Mouse (Mus musculus): ENCODE results near the gene Angptl6. TPM values are rescaled to one million over a fixed set of nuclear protein-coding genes. Genes with fewer than 3 reads are reported as not detected.
A peak's percentile ranks its signal among the peaks of the same experiment; 100 is the strongest.

Angptl6 gene
- 7.5 and 8.1 TPM in 2 replicates for polyA plus RNA-seq (2015; fragmentation: Nextera tagmentation; extraction: Ambion mirVana)

GRCm38 (mm10) chr9:20879097-20879792 lies at the start of gene Angptl6:
TSS of gene Angptl6 (minus strand) at chr9:20879727.
- H3K27ac ChIP-seq = peak within 1 kb of the TSS; percentile 95
- no peaks in the 10 kb centered on the region for H3K27me3 ChIP-seq (replicated peaks)
- peak within 1 kb of the TSS; percentile 49 for H3K4me3 ChIP-seq (replicated peaks)
- H3K9me3 ChIP-seq = no peaks in the 10 kb centered on the region
- H3K9ac ChIP-seq = peak within 1 kb of the TSS; percentile 35; the same call in 1 of the 2 replicates
- peaks cover 3% of the 10 kb centered on the region; the same call in 1 of the 2 replicates for H3K4me1 ChIP-seq
- 79% methylated on average over 13 of the region's 13 CpGs for WGBS
- ATAC-seq (ENCODE audit: insufficient read depth, low FRiP score, low read depth) = no peak
- H3K4me2 ChIP-seq = peak within 1 kb of the TSS; percentile 83
- H3K36me3 ChIP-seq = no peaks in the 10 kb centered on the region

GRCm38 (mm10) chr9:20923258-20923657 lies 43.7 kb upstream of the Angptl6 start:
- no peaks in the 10 kb centered on the region for H3K9me3 ChIP-seq
- 87% methylated on average over 3 of the region's 3 CpGs for WGBS
- H3K4me1 ChIP-seq = no peaks in the 10 kb centered on the region
- no peak for ATAC-seq (ENCODE audit: insufficient read depth, low FRiP score, low read depth)
- no peak overlapping the region for H3K9ac ChIP-seq
- no peak overlapping the region for H3K4me3 ChIP-seq (replicated peaks)
- no peaks in the 10 kb centered on the region for H3K27me3 ChIP-seq (replicated peaks)
- no peak overlapping the region for H3K4me2 ChIP-seq
- H3K36me3 ChIP-seq = peaks cover 85% of the 10 kb centered on the region
- no peak overlapping the region for H3K27ac ChIP-seq

GRCm38 (mm10) chr9:20916160-20916559 lies 36.6 kb upstream of the Angptl6 start:
- no peak overlapping the region for H3K4me3 ChIP-seq (replicated peaks)
- H3K4me2 ChIP-seq = no peak overlapping the region
- H3K4me1 ChIP-seq = no peaks in the 10 kb centered on the region
- H3K9me3 ChIP-seq = no peaks in the 10 kb centered on the region
- no peak overlapping the region for H3K9ac ChIP-seq
- H3K36me3 ChIP-seq = peaks cover 87% of the 10 kb centered on the region
- no peak for ATAC-seq (ENCODE audit: insufficient read depth, low FRiP score, low read depth)
- H3K27me3 ChIP-seq (replicated peaks) = no peaks in the 10 kb centered on the region
- WGBS = 75% methylated on average over 4 of the region's 4 CpGs
- no peak overlapping the region for H3K27ac ChIP-seq

- 91% methylated on average over 9 of the region's 9 CpGs for WGBS
- Histone ChIP-seq H3K4me3 (replicated peaks) (no peak overlapping the region), H3K9me3 (no peaks in the 10 kb centered on the region), H3K36me3 (peaks cover 91% of the 10 kb centered on the region), H3K9ac (no peak overlapping the region), H3K27me3 (replicated peaks) (no peaks in the 10 kb centered on the region), H3K4me2 (no peak overlapping the region), H3K27ac (no peak overlapping the region), H3K4me1 (no peaks in the 10 kb centered on the region)
- no peak for ATAC-seq (ENCODE audit: insufficient read depth, low FRiP score, low read depth)
Measured at GRCm38 (mm10) chr9:20909948-20910347, 30.4 kb upstream of the Angptl6 start.

GRCm38 (mm10) chr9:20902174-20902491 lies 22.6 kb upstream of the Angptl6 start:
- ATAC-seq (ENCODE audit: insufficient read depth, low FRiP score, low read depth) = no peak
- Histone ChIP-seq H3K4me3 (replicated peaks) (no peak overlapping the region), H3K27ac (no peak overlapping the region; the same call in 1 of the 2 replicates), H3K4me2 (peak overlapping the region; percentile 24; the same call in 1 of the 2 replicates), H3K9me3 (no peaks in the 10 kb centered on the region), H3K9ac (no peak overlapping the region), H3K4me1 (peaks cover 13% of the 10 kb centered on the region; the same call in 1 of the 2 replicates), H3K36me3 (peaks cover 16% of the 10 kb centered on the region), H3K27me3 (replicated peaks) (no peaks in the 10 kb centered on the region)
- 16% methylated on average over 6 of the region's 6 CpGs for WGBS

- Histone ChIP-seq H3K4me1 (peaks cover 15% of the 10 kb centered on the region; the same call in 1 of the 2 replicates), H3K9me3 (no peaks in the 10 kb centered on the region), H3K9ac (no peak overlapping the region), H3K4me3 (replicated peaks) (no peak overlapping the region), H3K36me3 (peaks cover 12% of the 10 kb centered on the region), H3K27me3 (replicated peaks) (no peaks in the 10 kb centered on the region), H3K4me2 (peak overlapping the region; percentile 24; the same call in 1 of the 2 replicates), H3K27ac (no peak overlapping the region)
- ATAC-seq (ENCODE audit: insufficient read depth, low FRiP score, low read depth) = no peak
- 8% methylated on average over 13 of the region's 13 CpGs for WGBS
Measured at GRCm38 (mm10) chr9:20901466-20902173, 22.1 kb upstream of the Angptl6 start.

GRCm38 (mm10) chr9:20898511-20899073 lies 19.1 kb upstream of the Angptl6 start, which contains the start of gene Eif3g:
TSS of gene Eif3g (minus strand) at chr9:20898623.
- WGBS = 4% methylated on average over 34 of the region's 34 CpGs
- Histone ChIP-seq H3K4me3 (replicated peaks) (peak within 1 kb of the TSS; percentile 92), H3K27me3 (replicated peaks) (no peaks in the 10 kb centered on the region), H3K4me1 (peaks cover 15% of the 10 kb centered on the region; the same call in 1 of the 2 replicates), H3K36me3 (peaks cover 27% of the 10 kb centered on the region), H3K27ac (0 out of 2 replicates have a peak within 1 kb of the TSS, but pooled peaks have one; percentile 65), H3K9ac (peak within 1 kb of the TSS; percentile 96), H3K9me3 (no peaks in the 10 kb centered on the region), H3K4me2 (peak within 1 kb of the TSS; percentile 75)
- peak; percentile 85 for ATAC-seq (ENCODE audit: insufficient read depth, low FRiP score, low read depth)

GRCm38 (mm10) chr9:20897736-20898510 lies 18.4 kb upstream of the Angptl6 start:
- Histone ChIP-seq H3K36me3 (peaks cover 33% of the 10 kb centered on the region), H3K9ac (peak overlapping the region; percentile 96), H3K4me3 (replicated peaks) (peak overlapping the region; percentile 92), H3K27me3 (replicated peaks) (no peaks in the 10 kb centered on the region), H3K27ac (0 out of 2 replicates have a peak overlapping the region, but pooled peaks have one; percentile 65), H3K4me2 (peak overlapping the region; percentile 75), H3K9me3 (no peaks in the 10 kb centered on the region), H3K4me1 (peaks cover 15% of the 10 kb centered on the region; the same call in 1 of the 2 replicates)
- ATAC-seq (ENCODE audit: insufficient read depth, low FRiP score, low read depth) = peak; percentile 45
- whole genome bisulfite sequencing = 3% methylated on average over 38 of the region's 39 CpGs

- no peaks in the 10 kb centered on the region for H3K9me3 ChIP-seq
- H3K9ac ChIP-seq = no peak overlapping the region
- H3K27ac ChIP-seq = no peak overlapping the region
- H3K27me3 ChIP-seq (replicated peaks) = no peaks in the 10 kb centered on the region
- H3K4me1 ChIP-seq = peaks cover 11% of the 10 kb centered on the region; the same call in 1 of the 2 replicates
- peaks cover 57% of the 10 kb centered on the region for H3K36me3 ChIP-seq
- no peak overlapping the region for H3K4me3 ChIP-seq (replicated peaks)
- WGBS = 91% methylated on average over 9 of the region's 9 CpGs
- H3K4me2 ChIP-seq = no peak overlapping the region
- ATAC-seq (ENCODE audit: insufficient read depth, low FRiP score, low read depth) = no peak
Measured at GRCm38 (mm10) chr9:20895382-20895781, 15.9 kb upstream of the Angptl6 start.

GRCm38 (mm10) chr9:20894629-20895028 lies 15.1 kb upstream of the Angptl6 start:
- Histone ChIP-seq H3K9ac (no peak overlapping the region), H3K4me2 (no peak overlapping the region), H3K27me3 (replicated peaks) (no peaks in the 10 kb centered on the region), H3K9me3 (no peaks in the 10 kb centered on the region), H3K4me1 (peaks cover 12% of the 10 kb centered on the region), H3K4me3 (replicated peaks) (no peak overlapping the region), H3K36me3 (peaks cover 65% of the 10 kb centered on the region), H3K27ac (no peak overlapping the region)
- WGBS = 90% methylated on average over 15 of the region's 15 CpGs
- ATAC-seq (ENCODE audit: insufficient read depth, low FRiP score, low read depth) = no peak

- Histone ChIP-seq H3K4me1 (peaks cover 17% of the 10 kb centered on the region), H3K27me3 (replicated peaks) (no peaks in the 10 kb centered on the region), H3K4me3 (replicated peaks) (no peak overlapping the region), H3K9me3 (no peaks in the 10 kb centered on the region), H3K36me3 (peaks cover 69% of the 10 kb centered on the region), H3K27ac (no peak overlapping the region), H3K9ac (no peak overlapping the region), H3K4me2 (no peak overlapping the region)
- ATAC-seq (ENCODE audit: insufficient read depth, low FRiP score, low read depth) = no peak
- WGBS = 82% methylated on average over 13 of the region's 13 CpGs
Measured at GRCm38 (mm10) chr9:20893590-20894343, 14.2 kb upstream of the Angptl6 start.
